Mouse (Mus musculus) midbrain, postnatal 0 days (tissue): ENCODE results near the gene Sh3rf3. TPM values are rescaled to one million over a fixed set of nuclear protein-coding genes. Genes with fewer than 3 reads are reported as not detected.

Experiments
- ATAC-seq: fragments of 200-750 bp; cut with Nextera tagmentation; 2 replicates; pipeline ENCODE4 v1.8.0; 2017; ENCODE audit warnings: moderate number of reproducible peaks, mild to moderate bottlenecking, moderate TSS enrichment, moderate library complexity; ENCODE audit not compliant: low FRiP score
- DNase-seq: peaks from one replicate; pipeline ENCODE4 v3.0.0-alpha.2; 2015; ENCODE audit warnings: low spot score
- H3K27ac ChIP-seq: fragments of 300-500 bp; sonication (generic); 2 replicates; pipeline ENCODE4 v1.5.1; 2014; ENCODE audit warnings: low read depth, mild to moderate bottlenecking, low read length, mixed read lengths
- H3K27me3 ChIP-seq: fragments of 300-500 bp; sonication (generic); 2 replicates; pipeline ENCODE4 v1.6.1; 2014; ENCODE audit warnings: low read length, control low read depth, mixed read lengths; ENCODE audit not compliant: insufficient read depth
- H3K36me3 ChIP-seq: fragments of 300-500 bp; sonication (generic); 2 replicates; pipeline ENCODE4 v1.6.1; 2014; ENCODE audit warnings: low read length, control low read depth, mixed read lengths; ENCODE audit not compliant: insufficient read depth
- H3K4me1 ChIP-seq: fragments of 300-500 bp; sonication (generic); 2 replicates; pipeline ENCODE4 v1.6.1; 2014; ENCODE audit warnings: mild to moderate bottlenecking, control low read depth, antibody characterized with exemption, low read length, mixed read lengths; ENCODE audit not compliant: insufficient read depth
- H3K4me2 ChIP-seq: fragments of 300-500 bp; sonication (generic); 2 replicates; pipeline ENCODE4 v1.6.1; 2014; ENCODE audit warnings: low read depth, mild to moderate bottlenecking, low read length, mixed read lengths; ENCODE audit not compliant: poor library complexity, severe bottlenecking
- H3K4me3 ChIP-seq: fragments of 300-500 bp; sonication (generic); 2 replicates; pipeline ENCODE4 v1.5.1; 2014; ENCODE audit warnings: low read depth, mild to moderate bottlenecking, low read length, moderate library complexity
- H3K9ac ChIP-seq: fragments of 300-500 bp; sonication (generic); replicated peaks from 2 replicates; pipeline ENCODE4 v1.6.1; 2014; ENCODE audit warnings: mild to moderate bottlenecking, low read length, moderate library complexity, mixed read lengths; ENCODE audit not compliant: poor library complexity, severe bottlenecking
- H3K9me3 ChIP-seq: fragments of 300-500 bp; sonication (generic); 2 replicates; pipeline ENCODE4 v1.6.1; 2016; ENCODE audit warnings: low read length, control low read depth
- CTCF ChIP-seq: IDR thresholded peaks from 2 replicates; pipeline ENCODE4 v1.5.1; 2016; ENCODE audit warnings: antibody characterized with exemption, mild to moderate bottlenecking
- WGBS: fragments of 180-500 bp; shearing (Covaris S2); extraction: QIAGEN DNeasy Blood & Tissue Kit; methylation state at CpG from one replicate; pipeline ENCODE4 v1.1.7; 2014; 5-methylcytosine and 5-hydroxymethylcytosine counted together
- polyA plus RNA-seq: library from polyadenylated mRNA; unstranded; fragments of >200 nt; fragmentation: Nextera tagmentation; extraction: Ambion mirVana; gene quantifications from 2 replicates; pipeline ENCODE4 v1.2.1, GENCODE M21; 2015
- total RNA-seq: library from RNA; depleted of rRNA; stranded (reverse); fragments of >200 nt; gene quantifications from 2 replicates; pipeline ENCODE4 v1.2.3, GENCODE M21; 2014; rRNA removed

The Sh3rf3 gene
- total RNA-seq (21.5 and 31.9 TPM in 2 replicates), polyA plus RNA-seq (2.8 and 4.6 TPM in 2 replicates)

- H3K4me2 ChIP-seq: peak within 1 kb of the TSS; percentile 99
- DNase-seq (peak; percentile 22), ATAC-seq (peak; percentile 56)
- H3K4me3 ChIP-seq: peak within 1 kb of the TSS; percentile 69
- no peaks in the 10 kb centered on the region for H3K9me3 ChIP-seq
- 0 out of 2 replicates have a peak within 1 kb of the TSS, but pooled peaks have one; percentile 12 for H3K27ac ChIP-seq
- H3K9ac ChIP-seq: peak within 1 kb of the TSS; percentile 62
- no peaks in the 10 kb centered on the region; the same call in 1 of the 2 replicates for H3K4me1 ChIP-seq
- H3K36me3 ChIP-seq: no peaks in the 10 kb centered on the region
- WGBS: under 1% methylated on average over 61 of the region's 79 CpGs
- H3K27me3 ChIP-seq: 0 out of 2 replicates have a peak, but pooled peaks cover 7% of the 10 kb centered on the region
- no peak for TF ChIP-seq CTCF
Observed at GRCm38 (mm10) chr10:58813081-58813800, at the start of gene Sh3rf3. TSS of gene Sh3rf3 (plus strand) at chr10:58813359.

- TF ChIP-seq CTCF: no peak
- H3K27me3 ChIP-seq: no peaks in the 10 kb centered on the region
- H3K4me1 ChIP-seq: no peaks in the 10 kb centered on the region
- H3K36me3 ChIP-seq: no peaks in the 10 kb centered on the region
- no peak overlapping the region for H3K27ac ChIP-seq
- no peak for ATAC-seq
- no peaks in the 10 kb centered on the region for H3K9me3 ChIP-seq
- no peak for DNase-seq
- no peak overlapping the region for H3K9ac ChIP-seq
- H3K4me2 ChIP-seq: no peak overlapping the region
- H3K4me3 ChIP-seq: no peak overlapping the region
- WGBS: 92% methylated on average over 8 of the region's 8 CpGs
Observed at GRCm38 (mm10) chr10:58788486-58789274, 24.5 kb upstream of the Sh3rf3 start.

- Histone ChIP-seq H3K4me1 (no peaks in the 10 kb centered on the region), H3K27me3 (no peaks in the 10 kb centered on the region), H3K27ac (no peak overlapping the region), H3K9ac (no peak overlapping the region), H3K4me2 (no peak overlapping the region), H3K36me3 (no peaks in the 10 kb centered on the region), H3K9me3 (no peaks in the 10 kb centered on the region), H3K4me3 (no peak overlapping the region)
- ATAC-seq (no peak), DNase-seq (no peak)
- no peak for TF ChIP-seq CTCF
- 89% methylated on average over 8 of the region's 8 CpGs for WGBS
Observed at GRCm38 (mm10) chr10:58797555-58797954, 15.6 kb upstream of the Sh3rf3 start.

- no peaks in the 10 kb centered on the region for H3K4me1 ChIP-seq
- no peak overlapping the region for H3K9ac ChIP-seq
- H3K9me3 ChIP-seq: no peaks in the 10 kb centered on the region
- no peak overlapping the region for H3K4me2 ChIP-seq
- H3K4me3 ChIP-seq: no peak overlapping the region
- no peak overlapping the region for H3K27ac ChIP-seq
- WGBS: 72% methylated on average over 3 of the region's 3 CpGs
- no peaks in the 10 kb centered on the region for H3K27me3 ChIP-seq
- DNase-seq: peak; percentile 56
- no peaks in the 10 kb centered on the region for H3K36me3 ChIP-seq
- ATAC-seq: peak; percentile 54; the same call in 1 of the 2 replicates
- no peak for TF ChIP-seq CTCF
Observed at GRCm38 (mm10) chr10:58798156-58798555, 15.0 kb upstream of the Sh3rf3 start.

- peak; percentile 14 for DNase-seq
- H3K9me3 ChIP-seq: no peaks in the 10 kb centered on the region
- 0 out of 2 replicates have a peak overlapping the region, but pooled peaks have one; percentile 19 for H3K27ac ChIP-seq
- TF ChIP-seq CTCF: no peak
- 51% methylated on average over 21 of the region's 21 CpGs for WGBS
- no peaks in the 10 kb centered on the region for H3K4me1 ChIP-seq
- no peak overlapping the region for H3K4me3 ChIP-seq
- no peaks in the 10 kb centered on the region for H3K36me3 ChIP-seq
- no peaks in the 10 kb centered on the region; the same call in 1 of the 2 replicates for H3K27me3 ChIP-seq
- no peak for ATAC-seq
- H3K4me2 ChIP-seq: 0 out of 2 replicates have a peak overlapping the region, but pooled peaks have one; percentile 1
- H3K9ac ChIP-seq: no peak overlapping the region
Observed at GRCm38 (mm10) chr10:58800996-58801433, 12.1 kb upstream of the Sh3rf3 start.
